Mouse (Mus musculus): ENCODE results near the gene Edc3. TPM values are rescaled to one million over a fixed set of nuclear protein-coding genes. Genes with fewer than 3 reads are reported as not detected.

Gene Edc3
- polyA plus RNA-seq, 1 experiment from 2014 or later = 34.4 TPM

GRCm38 (mm10) chr9:57764147-57764973 lies 56.0 kb downstream of the Edc3 start:
- H3K9ac ChIP-seq = peak overlapping the region; percentile 97
- under 1% methylated on average over 57 of the region's 57 CpGs for WGBS

GRCm38 (mm10) chr9:57764974-57765363 lies 56.6 kb downstream of the Edc3 start:
- WGBS = 0% methylated on average over 43 of the region's 45 CpGs
- Histone ChIP-seq H3K9ac (peak overlapping the region; percentile 97), H3K4me2 (peak overlapping the region; percentile 92), H3K9me3 (replicated peaks) (no peaks in the 10 kb centered on the region), H3K27me3 (peaks cover 2% of the 10 kb centered on the region; the same call in 1 of the 2 replicates), H3K36me3 (peaks cover 19% of the 10 kb centered on the region), H3K27ac (peak overlapping the region; percentile 99), H3K4me3 (replicated peaks) (peak overlapping the region; percentile 92), H3K4me1 (peaks cover 38% of the 10 kb centered on the region)
- peak; percentile 93 for ATAC-seq (replicated peaks; ENCODE audit: low FRiP score)

More at GRCm38 (mm10) chr9:57764147-57764973, 56.0 kb downstream of the Edc3 start:
- H3K4me3 ChIP-seq (replicated peaks) = peak overlapping the region; percentile 92
- H3K4me2 ChIP-seq = peak overlapping the region; percentile 92
- H3K36me3 ChIP-seq = peaks cover 25% of the 10 kb centered on the region
- peaks cover 2% of the 10 kb centered on the region; the same call in 1 of the 2 replicates for H3K27me3 ChIP-seq
- ATAC-seq (replicated peaks; ENCODE audit: low FRiP score) = peak; percentile 68
- H3K27ac ChIP-seq = peak overlapping the region; percentile 99
- H3K4me1 ChIP-seq = peaks cover 38% of the 10 kb centered on the region
- H3K9me3 ChIP-seq (replicated peaks) = no peaks in the 10 kb centered on the region

GRCm38 (mm10) chr9:57765364-57766351 lies 57.3 kb downstream of the Edc3 start, which contains the start of gene Clk3:
TSS of gene Clk3 (minus strand) at chr9:57765860.
- H3K4me3 ChIP-seq (replicated peaks) = peak within 1 kb of the TSS; percentile 92
- ATAC-seq (replicated peaks; ENCODE audit: low FRiP score) = peak; percentile 65
- peak within 1 kb of the TSS; percentile 97 for H3K9ac ChIP-seq
- peaks cover 2% of the 10 kb centered on the region; the same call in 1 of the 2 replicates for H3K27me3 ChIP-seq
- H3K4me2 ChIP-seq = peak within 1 kb of the TSS; percentile 92
- H3K36me3 ChIP-seq = peaks cover 12% of the 10 kb centered on the region
- peaks cover 38% of the 10 kb centered on the region for H3K4me1 ChIP-seq
- under 1% methylated on average over 91 of the region's 93 CpGs for WGBS
- peak within 1 kb of the TSS; percentile 99 for H3K27ac ChIP-seq
- no peaks in the 10 kb centered on the region for H3K9me3 ChIP-seq (replicated peaks)

- Histone ChIP-seq H3K36me3 (peaks cover 4% of the 10 kb centered on the region), H3K4me1 (peaks cover 36% of the 10 kb centered on the region), H3K27me3 (peaks cover 2% of the 10 kb centered on the region; the same call in 1 of the 2 replicates), H3K9ac (peak overlapping the region; percentile 97), H3K4me3 (replicated peaks) (peak overlapping the region; percentile 92), H3K27ac (no peak overlapping the region), H3K9me3 (replicated peaks) (no peaks in the 10 kb centered on the region), H3K4me2 (peak overlapping the region; percentile 92)
- no peak for ATAC-seq (replicated peaks; ENCODE audit: low FRiP score)
- WGBS = 35% methylated on average over 6 of the region's 6 CpGs
Measured at GRCm38 (mm10) chr9:57766431-57766830, 58.1 kb downstream of the Edc3 start.

GRCm38 (mm10) chr9:57767231-57767630 lies 58.9 kb downstream of the Edc3 start:
- ATAC-seq (replicated peaks; ENCODE audit: low FRiP score) = no peak
- no peak overlapping the region for H3K9ac ChIP-seq
- H3K9me3 ChIP-seq (replicated peaks) = no peaks in the 10 kb centered on the region
- peaks cover 28% of the 10 kb centered on the region for H3K4me1 ChIP-seq
- H3K4me2 ChIP-seq = no peak overlapping the region
- H3K4me3 ChIP-seq (replicated peaks) = no peak overlapping the region
- no peak overlapping the region for H3K27ac ChIP-seq
- 95% methylated on average over 4 of the region's 4 CpGs for WGBS
- no peaks in the 10 kb centered on the region for H3K36me3 ChIP-seq
- peaks cover 2% of the 10 kb centered on the region; the same call in 1 of the 2 replicates for H3K27me3 ChIP-seq

- H3K27me3 ChIP-seq = peaks cover 2% of the 10 kb centered on the region; the same call in 1 of the 2 replicates
- 60% methylated on average over 2 of the region's 2 CpGs for WGBS
- H3K36me3 ChIP-seq = no peaks in the 10 kb centered on the region
- H3K4me3 ChIP-seq (replicated peaks) = no peak overlapping the region
- peaks cover 9% of the 10 kb centered on the region for H3K4me1 ChIP-seq
- ATAC-seq (replicated peaks; ENCODE audit: low FRiP score) = peak; percentile 13; the same call in 1 of the 2 replicates
- no peak overlapping the region for H3K27ac ChIP-seq
- H3K4me2 ChIP-seq = no peak overlapping the region
- H3K9ac ChIP-seq = no peak overlapping the region
- H3K9me3 ChIP-seq (replicated peaks) = no peaks in the 10 kb centered on the region
Measured at GRCm38 (mm10) chr9:57769539-57770069, 61.3 kb downstream of the Edc3 start.

- Histone ChIP-seq H3K4me1 (peaks cover 9% of the 10 kb centered on the region), H3K4me2 (no peak overlapping the region), H3K4me3 (replicated peaks) (no peak overlapping the region), H3K27ac (no peak overlapping the region), H3K9ac (no peak overlapping the region), H3K36me3 (no peaks in the 10 kb centered on the region), H3K9me3 (replicated peaks) (no peaks in the 10 kb centered on the region), H3K27me3 (peaks cover 2% of the 10 kb centered on the region; the same call in 1 of the 2 replicates)
- 100% methylated on average over 1 of the region's 1 CpGs for WGBS
- no peak for ATAC-seq (replicated peaks; ENCODE audit: low FRiP score)
Measured at GRCm38 (mm10) chr9:57770214-57770613, 61.9 kb downstream of the Edc3 start.

GRCm38 (mm10) chr9:57770836-57771235 lies 62.5 kb downstream of the Edc3 start:
- Histone ChIP-seq H3K36me3 (no peaks in the 10 kb centered on the region), H3K27me3 (peaks cover 2% of the 10 kb centered on the region; the same call in 1 of the 2 replicates), H3K9me3 (replicated peaks) (no peaks in the 10 kb centered on the region), H3K4me1 (peaks cover 8% of the 10 kb centered on the region), H3K27ac (no peak overlapping the region), H3K4me2 (no peak overlapping the region), H3K4me3 (replicated peaks) (no peak overlapping the region), H3K9ac (no peak overlapping the region)
- ATAC-seq (replicated peaks; ENCODE audit: low FRiP score) = peak; percentile 55; the same call in 1 of the 2 replicates
- WGBS = 84% methylated on average over 2 of the region's 2 CpGs

- Histone ChIP-seq H3K9ac (no peak overlapping the region), H3K27me3 (no peaks in the 10 kb centered on the region), H3K4me3 (replicated peaks) (no peak overlapping the region), H3K9me3 (replicated peaks) (no peaks in the 10 kb centered on the region), H3K27ac (no peak overlapping the region), H3K36me3 (no peaks in the 10 kb centered on the region), H3K4me1 (no peaks in the 10 kb centered on the region), H3K4me2 (no peak overlapping the region)
- WGBS = 75% methylated on average over 3 of the region's 3 CpGs
- no peak for ATAC-seq (replicated peaks; ENCODE audit: low FRiP score)
Measured at GRCm38 (mm10) chr9:57773754-57774153, 65.4 kb downstream of the Edc3 start.

- Histone ChIP-seq H3K4me1 (no peaks in the 10 kb centered on the region), H3K9me3 (replicated peaks) (no peaks in the 10 kb centered on the region), H3K4me2 (no peak overlapping the region), H3K27me3 (no peaks in the 10 kb centered on the region), H3K36me3 (no peaks in the 10 kb centered on the region), H3K27ac (no peak overlapping the region), H3K4me3 (replicated peaks) (no peak overlapping the region), H3K9ac (no peak overlapping the region)
- WGBS = 11% methylated on average over 1 of the region's 1 CpGs
- no peak for ATAC-seq (replicated peaks; ENCODE audit: low FRiP score)
Measured at GRCm38 (mm10) chr9:57774168-57774567, 65.8 kb downstream of the Edc3 start.

- H3K27me3 ChIP-seq = no peaks in the 10 kb centered on the region
- no peak overlapping the region for H3K27ac ChIP-seq
- H3K9me3 ChIP-seq (replicated peaks) = no peaks in the 10 kb centered on the region
- H3K4me2 ChIP-seq = no peak overlapping the region
- H3K4me3 ChIP-seq (replicated peaks) = no peak overlapping the region
- 73% methylated on average over 5 of the region's 5 CpGs for WGBS
- H3K4me1 ChIP-seq = no peaks in the 10 kb centered on the region
- ATAC-seq (replicated peaks; ENCODE audit: low FRiP score) = no peak
- no peaks in the 10 kb centered on the region for H3K36me3 ChIP-seq
- no peak overlapping the region for H3K9ac ChIP-seq
Measured at GRCm38 (mm10) chr9:57775026-57775425, 66.7 kb downstream of the Edc3 start.

All from kidney, embryonic 15.5 days (tissue).